Mouse (Mus musculus) hindbrain, embryonic 14.5 days (tissue): ENCODE results near the gene Tmem40. TPM values are rescaled to one million over a fixed set of nuclear protein-coding genes. Genes with fewer than 3 reads are reported as not detected.

Experiments
- ATAC-seq: fragments of 200-750 bp; cut with Nextera tagmentation; 2 replicates; pipeline ENCODE4 v1.8.0; 2017; ENCODE audit warnings: moderate number of reproducible peaks, mild to moderate bottlenecking, moderate TSS enrichment, moderate library complexity; ENCODE audit not compliant: low FRiP score
- DNase-seq: peaks from one replicate; pipeline ENCODE4 v3.0.0-alpha.2; 2015; ENCODE audit warnings: low spot score
- H3K27ac ChIP-seq: fragments of 300-500 bp; sonication (generic); 2 replicates; pipeline ENCODE4 v1.5.1; 2014; ENCODE audit warnings: mild to moderate bottlenecking, moderate library complexity
- H3K27me3 ChIP-seq: fragments of 300-500 bp; sonication (generic); 2 replicates; pipeline ENCODE4 v1.6.1; 2014; ENCODE audit warnings: mild to moderate bottlenecking, low read length, mixed read lengths; ENCODE audit not compliant: control insufficient read depth, insufficient read depth
- H3K36me3 ChIP-seq: fragments of 300-500 bp; sonication (generic); replicated peaks from 2 replicates; pipeline ENCODE4 v1.6.1; 2014; ENCODE audit not compliant: control insufficient read depth, insufficient read depth
- H3K4me1 ChIP-seq: fragments of 300-500 bp; sonication (generic); replicated peaks from 2 replicates; pipeline ENCODE4 v1.6.1; 2014; ENCODE audit warnings: antibody characterized with exemption, low read length, mixed read lengths; ENCODE audit not compliant: control insufficient read depth, insufficient read depth
- H3K4me2 ChIP-seq: fragments of 300-500 bp; sonication (generic); replicated peaks from 2 replicates; pipeline ENCODE4 v1.6.1; 2014; ENCODE audit warnings: mild to moderate bottlenecking, moderate library complexity
- H3K4me3 ChIP-seq: fragments of 300-500 bp; sonication (generic); replicated peaks from 2 replicates; pipeline ENCODE4 v1.5.1; 2014; ENCODE audit warnings: mild to moderate bottlenecking, low read length
- H3K9ac ChIP-seq: fragments of 300-500 bp; sonication (generic); 2 replicates; pipeline ENCODE4 v1.6.1; 2014
- H3K9me3 ChIP-seq: fragments of 300-500 bp; sonication (generic); 2 replicates; pipeline ENCODE4 v1.6.1; 2016; ENCODE audit warnings: low read length; ENCODE audit not compliant: control insufficient read depth
- WGBS: fragments of 180-500 bp; shearing (Covaris S2); extraction: QIAGEN DNeasy Blood & Tissue Kit; methylation state at CpG from one replicate; pipeline ENCODE4 v1.1.7; 2014; 5-methylcytosine and 5-hydroxymethylcytosine counted together
- polyA plus RNA-seq: library from polyadenylated mRNA; unstranded; fragments of >200 nt; fragmentation: Nextera tagmentation; extraction: Ambion mirVana; gene quantifications from 2 replicates; pipeline ENCODE4 v1.2.1, GENCODE M21; 2014

Gene Tmem40
- polyA plus RNA-seq, 1 experiment from 2014 or later = 1.8 TPM

GRCm38 (mm10) chr6:115755536-115755935, 6.7 kb downstream of the Tmem40 start:
- Histone ChIP-seq H3K27ac (no peak overlapping the region), H3K4me2 (no peak overlapping the region), H3K27me3 (no peaks in the 10 kb centered on the region), H3K9me3 (no peaks in the 10 kb centered on the region), H3K9ac (no peak overlapping the region), H3K4me1 (no peaks in the 10 kb centered on the region), H3K4me3 (no peak overlapping the region), H3K36me3 (no peaks in the 10 kb centered on the region)
- WGBS = 79% methylated on average over 7 of the region's 7 CpGs
- ATAC-seq (no peak), DNase-seq (no peak)

- 16% methylated on average over 1 of the region's 1 CpGs for WGBS
- Histone ChIP-seq H3K27me3 (no peaks in the 10 kb centered on the region), H3K9me3 (no peaks in the 10 kb centered on the region), H3K4me1 (no peaks in the 10 kb centered on the region), H3K36me3 (no peaks in the 10 kb centered on the region), H3K4me2 (no peak overlapping the region), H3K27ac (no peak overlapping the region; the same call in 1 of the 2 replicates), H3K4me3 (no peak overlapping the region), H3K9ac (no peak overlapping the region)
- DNase-seq = no peak
- ATAC-seq = 0 out of 2 replicates have a peak, but pooled peaks have one; percentile 57
Observed at GRCm38 (mm10) chr6:115746326-115746725, 15.9 kb downstream of the Tmem40 start.

- H3K4me1 ChIP-seq = no peaks in the 10 kb centered on the region
- no peak for ATAC-seq
Observed at GRCm38 (mm10) chr6:115743569-115743968, 18.6 kb downstream of the Tmem40 start.

GRCm38 (mm10) chr6:115739056-115739455, 23.2 kb downstream of the Tmem40 start:
- whole genome bisulfite sequencing = 92% methylated on average over 5 of the region's 5 CpGs
- Histone ChIP-seq H3K27me3 (no peaks in the 10 kb centered on the region), H3K36me3 (no peaks in the 10 kb centered on the region), H3K4me1 (no peaks in the 10 kb centered on the region), H3K9me3 (no peaks in the 10 kb centered on the region), H3K27ac (no peak overlapping the region), H3K9ac (no peak overlapping the region), H3K4me3 (no peak overlapping the region), H3K4me2 (no peak overlapping the region)
- DNase-seq = no peak
- no peak for ATAC-seq

More at GRCm38 (mm10) chr6:115743569-115743968, 18.6 kb downstream of the Tmem40 start:
- no peaks in the 10 kb centered on the region for H3K36me3 ChIP-seq
- DNase-seq = no peak
- H3K9ac ChIP-seq = no peak overlapping the region
- H3K4me2 ChIP-seq = no peak overlapping the region
- no peaks in the 10 kb centered on the region for H3K9me3 ChIP-seq
- no peak overlapping the region for H3K4me3 ChIP-seq
- H3K27ac ChIP-seq = no peak overlapping the region
- H3K27me3 ChIP-seq = no peaks in the 10 kb centered on the region
- WGBS = 0% methylated on average over 1 of the region's 1 CpGs

- no peaks in the 10 kb centered on the region for H3K9me3 ChIP-seq
- WGBS = 82% methylated on average over 4 of the region's 4 CpGs
- no peaks in the 10 kb centered on the region for H3K27me3 ChIP-seq
- no peak overlapping the region for H3K9ac ChIP-seq
- H3K4me3 ChIP-seq = no peak overlapping the region
- ATAC-seq = no peak
- no peak for DNase-seq
- H3K4me1 ChIP-seq = no peaks in the 10 kb centered on the region
- no peak overlapping the region for H3K27ac ChIP-seq
- no peaks in the 10 kb centered on the region for H3K36me3 ChIP-seq
- H3K4me2 ChIP-seq = no peak overlapping the region
Observed at GRCm38 (mm10) chr6:115734909-115735308, 27.3 kb downstream of the Tmem40 start.

GRCm38 (mm10) chr6:115732341-115732928, 29.8 kb downstream of the Tmem40 start:
- DNase-seq (no peak), ATAC-seq (no peak; the same call in 1 of the 2 replicates)
- Histone ChIP-seq H3K27ac (no peak overlapping the region), H3K4me1 (no peaks in the 10 kb centered on the region), H3K9ac (no peak overlapping the region), H3K4me2 (no peak overlapping the region), H3K36me3 (no peaks in the 10 kb centered on the region), H3K9me3 (no peaks in the 10 kb centered on the region), H3K27me3 (no peaks in the 10 kb centered on the region), H3K4me3 (no peak overlapping the region)
- WGBS = 72% methylated on average over 22 of the region's 22 CpGs

GRCm38 (mm10) chr6:115730560-115731342, 31.5 kb downstream of the Tmem40 start:
- Histone ChIP-seq H3K9me3 (no peaks in the 10 kb centered on the region), H3K4me3 (no peak overlapping the region), H3K27me3 (no peaks in the 10 kb centered on the region), H3K4me2 (no peak overlapping the region), H3K36me3 (no peaks in the 10 kb centered on the region), H3K9ac (no peak overlapping the region), H3K27ac (no peak overlapping the region), H3K4me1 (no peaks in the 10 kb centered on the region)
- DNase-seq (no peak), ATAC-seq (no peak)
- 69% methylated on average over 20 of the region's 20 CpGs for WGBS

GRCm38 (mm10) chr6:115727570-115727969, 34.6 kb downstream of the Tmem40 start:
- DNase-seq (no peak), ATAC-seq (no peak)
- no peak overlapping the region for H3K4me3 ChIP-seq
- H3K27me3 ChIP-seq = no peaks in the 10 kb centered on the region
- H3K9me3 ChIP-seq = no peaks in the 10 kb centered on the region
- WGBS = 54% methylated on average over 2 of the region's 2 CpGs
- no peak overlapping the region for H3K27ac ChIP-seq
- no peaks in the 10 kb centered on the region for H3K36me3 ChIP-seq
- no peak overlapping the region for H3K4me2 ChIP-seq
- H3K4me1 ChIP-seq = no peaks in the 10 kb centered on the region
- no peak overlapping the region for H3K9ac ChIP-seq

- no peak overlapping the region for H3K27ac ChIP-seq
- ATAC-seq = no peak
- H3K9ac ChIP-seq = no peak overlapping the region
- whole genome bisulfite sequencing = 97% methylated on average over 1 of the region's 1 CpGs
- no peak overlapping the region for H3K4me2 ChIP-seq
- H3K36me3 ChIP-seq = no peaks in the 10 kb centered on the region
- DNase-seq = peak; percentile 38
- no peaks in the 10 kb centered on the region for H3K4me1 ChIP-seq
- H3K9me3 ChIP-seq = no peaks in the 10 kb centered on the region
- H3K4me3 ChIP-seq = no peak overlapping the region
- no peaks in the 10 kb centered on the region for H3K27me3 ChIP-seq
Observed at GRCm38 (mm10) chr6:115727108-115727507, 35.1 kb downstream of the Tmem40 start.
